Mouse (Mus musculus) C2C12 (cell line): ENCODE data around the gene Spats2l. TPM values are rescaled to one million over a fixed set of nuclear protein-coding genes. Genes with fewer than 3 reads are reported as not detected.

Experiments used
- H3K27me3 ChIP-seq: one replicate; pipeline ENCODE4 v1.6.1; 2011; ENCODE audit not compliant: control insufficient read depth, insufficient read depth, insufficient read length
- H3K36me3 ChIP-seq: one replicate; pipeline ENCODE4 v1.6.1; 2011; ENCODE audit not compliant: control insufficient read depth, insufficient read depth
- H3K4me3 ChIP-seq: one replicate; pipeline ENCODE4 v1.5.1; 2011; ENCODE audit warnings: mild to moderate bottlenecking, control low read depth; ENCODE audit not compliant: poor library complexity, insufficient read depth, severe bottlenecking
- H3K79me2 ChIP-seq: one replicate; pipeline ENCODE4 v1.6.1; 2011; ENCODE audit not compliant: control insufficient read depth, insufficient read depth
- H3K79me3 ChIP-seq: one replicate; pipeline ENCODE4 v1.6.1; 2011; ENCODE audit warnings: low read depth, control low read depth
- H3ac ChIP-seq: one replicate; pipeline ENCODE3; 2011; ENCODE audit warnings: low read depth; ENCODE audit not compliant: control insufficient read depth, insufficient read length
- CEBPB ChIP-seq: IDR thresholded peaks from one replicate; pipeline ENCODE4 v1.6.1; 2011; ENCODE audit warnings: low read depth, mild to moderate bottlenecking, control low read depth, moderate library complexity
- CTCF ChIP-seq: IDR thresholded peaks from one replicate; pipeline ENCODE4 v1.5.1; 2011; ENCODE audit not compliant: control insufficient read depth, insufficient read depth, insufficient read length
- FOSL1 ChIP-seq: IDR thresholded peaks from one replicate; pipeline ENCODE4 v1.8.0; 2011; ENCODE audit warnings: mild to moderate bottlenecking, low read length; ENCODE audit not compliant: poor library complexity, insufficient read depth, severe bottlenecking
- MAX ChIP-seq: IDR thresholded peaks from one replicate; pipeline ENCODE4 v1.6.1; 2011; ENCODE audit warnings: mild to moderate bottlenecking, control low read depth
- MYOD1 ChIP-seq: IDR thresholded peaks from one replicate; pipeline ENCODE4 v1.6.1; 2011; ENCODE audit warnings: low read depth; ENCODE audit not compliant: control insufficient read depth, insufficient read length
- MYOG ChIP-seq: IDR thresholded peaks from one replicate; pipeline ENCODE4 v1.6.1; 2011; ENCODE audit not compliant: control insufficient read depth, insufficient read length; ENCODE audit errors: extremely low read depth
- USF1 ChIP-seq: IDR thresholded peaks from one replicate; pipeline ENCODE4 v1.6.1; 2011; ENCODE audit warnings: low read depth, mild to moderate bottlenecking, control low read depth, moderate library complexity
- polyA plus RNA-seq: library from polyadenylated mRNA; unstranded; fragments of >200 nt; fragmentation: generic; extraction: Trizol; gene quantifications from one replicate; pipeline ENCODE4 v1.2.1, GENCODE M21; 2012; ENCODE audit warnings: missing spikeins

Spats2l gene
- polyA plus RNA-seq, 1 experiment: 0.57 TPM

DNA sequence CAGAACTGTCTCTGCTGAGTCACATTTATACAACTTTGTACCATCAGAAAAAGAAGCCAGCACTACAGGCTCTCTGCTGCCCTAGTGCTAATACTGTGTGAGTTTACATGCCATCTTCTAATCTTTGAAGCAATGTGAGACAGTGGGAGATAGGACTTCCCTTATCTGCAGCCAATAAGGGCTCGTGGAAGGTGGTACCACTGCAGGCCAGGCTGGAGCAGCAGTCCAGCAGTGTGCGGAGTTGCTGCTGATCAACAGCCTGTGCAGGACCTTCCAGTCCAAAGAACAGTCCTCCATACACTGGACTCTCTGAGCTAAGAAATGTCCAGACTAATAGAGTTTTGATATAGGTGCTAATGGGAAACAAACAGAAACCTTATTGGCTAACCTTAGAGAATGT, 59.2 kb downstream of the Spats2l start:
- Histone ChIP-seq H3K4me3 (no peak overlapping the region), H3K27me3 (no peaks in the 10 kb centered on the region), H3K36me3 (no peaks in the 10 kb centered on the region), H3ac (no peak overlapping the region), H3K79me3 (no peaks in the 10 kb centered on the region), H3K79me2 (no peaks in the 10 kb centered on the region)
- TF ChIP-seq MYOG: no peak
- TF ChIP-seq CEBPB: no peak
- TF ChIP-seq USF1: no peak
- TF ChIP-seq MAX: no peak
- TF ChIP-seq CTCF: no peak
- TF ChIP-seq MYOD1: no peak
- no peak for TF ChIP-seq FOSL1

DNA sequence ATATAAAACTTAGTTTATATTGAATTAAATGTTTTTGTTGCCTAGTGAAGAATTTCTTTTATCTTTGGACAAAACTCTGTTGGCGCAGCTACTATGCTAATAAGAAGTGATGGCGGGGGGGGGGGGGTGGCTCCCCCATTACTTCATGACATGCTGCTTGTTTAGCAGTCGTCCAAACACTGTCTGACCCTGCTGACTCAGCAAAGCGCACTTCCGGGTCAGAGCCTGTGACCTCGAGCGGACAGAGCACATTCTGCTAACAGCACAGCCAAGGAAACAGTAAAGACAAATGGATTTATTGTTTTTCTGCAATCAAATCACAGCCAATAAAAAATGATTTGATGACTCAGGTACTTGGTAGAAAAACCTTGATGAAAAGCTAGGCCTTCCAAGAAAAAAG, 61.2 kb downstream of the Spats2l start:
- H3K4me3 ChIP-seq: no peak overlapping the region
- H3K36me3 ChIP-seq: no peaks in the 10 kb centered on the region
- TF ChIP-seq USF1: no peak
- no peak for TF ChIP-seq MYOD1
- TF ChIP-seq MYOG: no peak
- TF ChIP-seq MAX: no peak
- no peak for TF ChIP-seq CEBPB
- TF ChIP-seq CTCF: no peak
- no peak for TF ChIP-seq FOSL1
- H3K27me3 ChIP-seq: no peaks in the 10 kb centered on the region
- H3ac ChIP-seq: no peak overlapping the region
- no peaks in the 10 kb centered on the region for H3K79me3 ChIP-seq
- H3K79me2 ChIP-seq: no peaks in the 10 kb centered on the region

DNA sequence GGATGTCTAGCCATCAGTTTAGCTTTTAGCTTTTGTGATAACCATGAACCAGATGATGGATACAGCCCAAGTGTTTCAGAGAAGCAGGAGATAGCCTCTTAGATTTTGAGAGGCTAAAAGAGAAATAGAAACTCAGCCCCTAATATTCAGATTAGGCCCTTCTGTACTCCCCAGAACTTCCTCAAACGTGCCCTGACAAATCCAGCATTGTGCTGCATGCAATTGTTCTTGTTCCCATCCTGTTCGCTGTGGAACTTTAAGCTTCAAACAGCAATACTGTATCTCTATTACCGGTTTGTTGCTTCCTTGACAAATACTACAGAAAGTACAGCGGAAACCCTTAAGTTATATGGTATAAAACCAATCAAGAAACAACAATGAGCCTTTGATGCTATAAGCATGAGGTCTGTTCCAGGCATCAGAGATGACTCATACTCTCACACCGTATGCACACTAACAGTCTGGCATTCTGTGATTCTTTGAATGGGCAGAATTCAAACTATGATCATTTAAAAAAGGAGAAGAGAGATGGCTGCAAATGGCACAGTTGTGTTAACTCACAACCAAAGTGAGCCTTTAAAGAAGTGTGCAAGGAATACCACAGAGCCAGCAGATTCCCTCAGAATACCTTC, 62.8 kb downstream of the Spats2l start:
- TF ChIP-seq MAX: no peak
- no peak for TF ChIP-seq CTCF
- no peak for TF ChIP-seq MYOG
- no peak for TF ChIP-seq CEBPB
- TF ChIP-seq FOSL1: no peak
- no peak for TF ChIP-seq USF1
- TF ChIP-seq MYOD1: no peak
- H3K79me3 ChIP-seq: no peaks in the 10 kb centered on the region

DNA sequence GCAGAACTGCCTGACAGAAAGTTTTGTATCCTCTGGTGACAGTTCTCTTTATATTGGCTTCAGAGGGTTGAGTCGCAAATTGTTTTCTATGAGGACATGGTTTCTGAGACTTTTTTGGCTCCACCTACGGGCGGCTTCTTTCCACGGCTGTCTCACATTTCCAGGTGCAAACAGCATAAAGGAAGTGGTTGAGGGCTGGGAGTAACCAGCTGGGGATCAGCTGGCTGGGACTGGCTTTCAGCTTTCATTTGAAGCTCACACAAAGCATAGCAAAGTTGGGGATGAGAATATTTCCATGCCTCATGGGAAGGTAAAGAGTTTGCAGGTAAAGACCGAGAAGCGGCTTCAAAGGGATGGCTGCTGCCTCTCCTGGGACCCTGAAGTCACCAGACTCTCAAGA, 65.9 kb downstream of the Spats2l start:
- Histone ChIP-seq H3K79me2 (no peaks in the 10 kb centered on the region), H3K79me3 (no peaks in the 10 kb centered on the region), H3K4me3 (no peak overlapping the region), H3ac (no peak overlapping the region), H3K36me3 (no peaks in the 10 kb centered on the region), H3K27me3 (no peaks in the 10 kb centered on the region)
- no peak for TF ChIP-seq MYOD1

More for the DNA sequence above, 62.8 kb downstream of the Spats2l start:
- no peaks in the 10 kb centered on the region for H3K27me3 ChIP-seq
- no peaks in the 10 kb centered on the region for H3K36me3 ChIP-seq
- H3ac ChIP-seq: no peak overlapping the region
- H3K79me2 ChIP-seq: no peaks in the 10 kb centered on the region
- no peak overlapping the region for H3K4me3 ChIP-seq

DNA sequence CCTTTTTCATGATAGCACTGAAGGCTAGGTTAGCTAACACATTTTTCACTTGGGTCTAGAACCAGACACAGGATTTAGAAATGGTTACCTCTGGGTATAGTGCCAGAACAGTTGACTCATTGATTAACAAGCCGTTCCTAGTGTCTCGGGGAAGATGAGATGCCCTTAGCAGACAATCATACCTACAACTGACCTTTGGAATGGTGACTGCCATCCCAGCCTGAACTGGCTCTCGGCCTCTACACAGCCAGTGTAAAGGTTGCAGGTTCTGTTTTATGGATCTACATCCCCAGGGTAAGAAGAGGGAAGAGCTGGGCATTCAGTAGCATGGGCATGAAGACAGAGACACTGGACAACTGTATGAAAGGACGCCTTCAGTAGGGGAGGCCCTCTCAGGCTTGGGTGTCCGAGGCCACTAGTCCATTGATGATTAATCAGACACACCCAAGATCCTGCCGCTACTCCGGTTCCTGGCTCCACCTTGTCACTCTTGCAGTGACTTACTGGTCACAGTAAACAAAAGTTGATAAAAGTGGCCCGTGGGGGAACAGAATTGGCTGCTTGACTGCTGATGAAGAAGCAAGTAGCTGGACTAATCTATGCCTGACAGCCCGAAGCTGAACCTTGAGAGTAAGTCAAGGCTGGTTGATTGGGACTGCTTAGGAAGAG, 71.2 kb downstream of the Spats2l start:
- Histone ChIP-seq H3K79me2 (no peaks in the 10 kb centered on the region), H3K36me3 (no peaks in the 10 kb centered on the region), H3K4me3 (no peak overlapping the region), H3ac (no peak overlapping the region), H3K27me3 (no peaks in the 10 kb centered on the region), H3K79me3 (no peaks in the 10 kb centered on the region)
- TF ChIP-seq CEBPB (no peak), MYOD1 (no peak)

DNA sequence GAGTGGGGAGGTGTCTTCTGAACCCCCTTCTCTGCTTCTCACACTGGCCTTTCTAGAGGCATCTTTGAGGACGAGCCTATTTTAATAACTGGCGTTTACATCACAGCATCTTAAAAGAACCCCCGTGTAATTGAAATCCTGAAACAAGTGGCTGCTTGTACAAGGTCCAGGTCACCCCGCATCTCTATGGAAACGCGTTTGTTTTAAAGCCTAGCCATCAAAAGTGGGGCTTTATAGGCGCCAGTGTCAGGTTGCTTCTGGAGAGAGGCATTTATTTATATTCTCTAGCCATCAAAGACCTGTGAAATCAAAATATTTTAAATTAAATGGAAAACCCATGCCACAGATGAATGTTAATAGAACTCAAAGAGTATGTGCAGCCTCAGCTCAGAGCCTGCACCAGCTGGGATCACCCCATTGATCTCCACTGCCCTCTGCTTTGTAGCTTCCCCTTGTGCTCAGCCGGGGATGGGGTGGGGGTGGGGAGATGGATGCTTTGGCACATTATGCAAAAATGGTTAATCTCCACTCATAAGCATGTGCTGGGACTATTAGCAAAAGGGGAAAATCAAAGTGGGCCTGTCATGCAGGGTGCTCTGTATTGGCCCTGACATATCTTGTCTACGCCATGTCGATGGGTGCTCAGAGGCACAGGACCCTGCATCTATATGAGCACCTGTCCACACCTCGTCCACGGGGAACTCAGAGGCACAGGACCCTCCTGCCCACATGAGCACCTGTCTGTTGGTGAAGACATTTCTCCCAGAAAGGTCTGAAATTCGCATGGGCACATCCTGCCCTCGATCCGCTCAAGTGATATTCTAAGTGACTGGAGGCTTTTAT, 73.1 kb downstream of the Spats2l start:
- H3K79me2 ChIP-seq: no peaks in the 10 kb centered on the region
- no peak overlapping the region for H3ac ChIP-seq
- no peaks in the 10 kb centered on the region for H3K27me3 ChIP-seq
- no peaks in the 10 kb centered on the region for H3K79me3 ChIP-seq
- no peaks in the 10 kb centered on the region for H3K36me3 ChIP-seq
- TF ChIP-seq CTCF: no peak
- TF ChIP-seq FOSL1: no peak
- TF ChIP-seq CEBPB: no peak
- TF ChIP-seq USF1: no peak
- TF ChIP-seq MYOG: no peak
- no peak overlapping the region for H3K4me3 ChIP-seq
